Mouse (Mus musculus) lung, embryonic 14.5 days (tissue): ENCODE results near the gene Adgrl3. TPM values are rescaled to one million over a fixed set of nuclear protein-coding genes. Genes with fewer than 3 reads are reported as not detected.

ENCODE experiments used
- ATAC-seq: fragments of 200-750 bp; cut with Nextera tagmentation; 2 replicates; pipeline ENCODE4 v1.8.0; 2017; ENCODE audit warnings: mild to moderate bottlenecking, moderate TSS enrichment, moderate library complexity; ENCODE audit not compliant: insufficient read depth
- DNase-seq: peaks from one replicate; pipeline ENCODE4 v3.0.0-alpha.2; 2015
- H3K27ac ChIP-seq: fragments of 300-500 bp; sonication (generic); 2 replicates; pipeline ENCODE4 v1.5.1; 2014; ENCODE audit warnings: low read depth, mild to moderate bottlenecking, moderate library complexity
- H3K27me3 ChIP-seq: fragments of 300-500 bp; sonication (generic); 2 replicates; pipeline ENCODE4 v1.6.1; 2014; ENCODE audit warnings: low read length, control low read depth; ENCODE audit not compliant: insufficient read depth
- H3K36me3 ChIP-seq: fragments of 300-500 bp; sonication (generic); 2 replicates; pipeline ENCODE4 v1.6.1; 2014; ENCODE audit warnings: control low read depth; ENCODE audit not compliant: insufficient read depth
- H3K4me1 ChIP-seq: fragments of 300-500 bp; sonication (generic); 2 replicates; pipeline ENCODE4 v1.6.1; 2014; ENCODE audit warnings: antibody characterized with exemption, control low read depth; ENCODE audit not compliant: insufficient read depth
- H3K4me2 ChIP-seq: fragments of 300-500 bp; sonication (generic); 2 replicates; pipeline ENCODE4 v1.6.1; 2014; ENCODE audit warnings: mild to moderate bottlenecking
- H3K4me3 ChIP-seq: fragments of 300-500 bp; sonication (generic); 2 replicates; pipeline ENCODE4 v1.5.1; 2014; ENCODE audit warnings: low read depth, low read length
- H3K9ac ChIP-seq: fragments of 300-500 bp; sonication (generic); 2 replicates; pipeline ENCODE4 v1.6.1; 2014
- H3K9me3 ChIP-seq: fragments of 300-500 bp; sonication (generic); 2 replicates; pipeline ENCODE4 v1.6.1; 2016; ENCODE audit warnings: low read depth, low read length, control low read depth
- CTCF ChIP-seq: IDR thresholded peaks from 2 replicates; pipeline ENCODE4 v1.5.1; 2016; ENCODE audit warnings: antibody characterized with exemption, low read depth
- WGBS: fragments of 180-500 bp; shearing (Covaris S2); extraction: QIAGEN DNeasy Blood & Tissue Kit; methylation state at CpG from one replicate; pipeline ENCODE4 v1.1.7; 2014; 5-methylcytosine and 5-hydroxymethylcytosine counted together
- polyA plus RNA-seq: library from polyadenylated mRNA; unstranded; fragments of >200 nt; fragmentation: Nextera tagmentation; extraction: Ambion mirVana; gene quantifications from 2 replicates; pipeline ENCODE4 v1.2.1, GENCODE M21; 2014

Gene Adgrl3
- polyA plus RNA-seq, 1 experiment from 2014 or later, result 19.6 TPM

GRCm38 (mm10) chr5:81225486-81225885, 205.5 kb downstream of the Adgrl3 start:
- Histone ChIP-seq H3K4me3 (no peak overlapping the region), H3K4me1 (no peaks in the 10 kb centered on the region), H3K9ac (no peak overlapping the region), H3K36me3 (no peaks in the 10 kb centered on the region), H3K9me3 (no peaks in the 10 kb centered on the region), H3K27ac (no peak overlapping the region), H3K27me3 (no peaks in the 10 kb centered on the region), H3K4me2 (no peak overlapping the region)
- ATAC-seq (no peak), DNase-seq (no peak)
- 94% methylated on average over 2 of the region's 2 CpGs for WGBS
- no peak for TF ChIP-seq CTCF

DNA sequence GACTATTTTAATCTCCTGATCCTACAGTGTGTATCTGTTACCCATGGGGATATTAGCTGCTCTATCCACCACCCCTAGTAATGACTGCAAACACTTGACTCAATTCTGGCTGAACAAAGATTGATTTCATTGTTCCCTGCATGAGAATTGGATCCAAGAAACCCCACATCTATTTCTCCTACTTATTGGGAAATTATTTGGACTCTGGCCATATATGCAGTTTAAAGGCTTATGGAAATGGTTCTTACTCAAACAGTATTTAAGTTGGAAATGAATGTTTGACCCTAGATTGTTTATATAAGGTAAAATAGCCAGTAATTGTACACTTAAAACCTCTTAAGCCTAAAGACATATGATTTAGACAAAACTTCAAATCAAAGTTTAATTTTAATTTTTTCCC, 207.3 kb downstream of the Adgrl3 start:
- H3K4me3 ChIP-seq, result no peak overlapping the region
- H3K27ac ChIP-seq, result no peak overlapping the region
- ATAC-seq, result no peak
- no peak overlapping the region for H3K4me2 ChIP-seq
- no peaks in the 10 kb centered on the region for H3K9me3 ChIP-seq
- no peaks in the 10 kb centered on the region for H3K27me3 ChIP-seq
- no peak overlapping the region for H3K9ac ChIP-seq
- H3K36me3 ChIP-seq, result no peaks in the 10 kb centered on the region
- peak; percentile 52 for DNase-seq
- no peaks in the 10 kb centered on the region for H3K4me1 ChIP-seq
- no peak for TF ChIP-seq CTCF

- H3K9me3 ChIP-seq, result no peaks in the 10 kb centered on the region
- no peak for TF ChIP-seq CTCF
- DNase-seq, result no peak
- no peaks in the 10 kb centered on the region for H3K4me1 ChIP-seq
- no peaks in the 10 kb centered on the region for H3K27me3 ChIP-seq
- H3K4me3 ChIP-seq, result no peak overlapping the region
- H3K4me2 ChIP-seq, result no peak overlapping the region
- WGBS, result 45% methylated on average over 5 of the region's 5 CpGs
- H3K9ac ChIP-seq, result no peak overlapping the region
- no peak for ATAC-seq
- no peak overlapping the region for H3K27ac ChIP-seq
- no peaks in the 10 kb centered on the region for H3K36me3 ChIP-seq
These were observed 228.8 kb downstream of the Adgrl3 start for GRCm38 (mm10) chr5:81248724-81249123.

- Histone ChIP-seq H3K9ac (no peak overlapping the region), H3K4me3 (no peak overlapping the region), H3K27ac (no peak overlapping the region), H3K36me3 (no peaks in the 10 kb centered on the region), H3K4me1 (no peaks in the 10 kb centered on the region), H3K4me2 (no peak overlapping the region), H3K9me3 (no peaks in the 10 kb centered on the region), H3K27me3 (no peaks in the 10 kb centered on the region)
- TF ChIP-seq CTCF, result no peak
- ATAC-seq, result no peak
- WGBS, result 83% methylated on average over 3 of the region's 3 CpGs
- no peak for DNase-seq
These were observed 236.2 kb downstream of the Adgrl3 start for GRCm38 (mm10) chr5:81256091-81256490.

- TF ChIP-seq CTCF, result no peak
- ATAC-seq, result no peak
- 82% methylated on average over 3 of the region's 3 CpGs for WGBS
These were observed 249.8 kb downstream of the Adgrl3 start for GRCm38 (mm10) chr5:81269689-81270088.

GRCm38 (mm10) chr5:81275346-81276047, 255.6 kb downstream of the Adgrl3 start:
- TF ChIP-seq CTCF, result no peak
- Histone ChIP-seq H3K27ac (no peak overlapping the region), H3K4me3 (no peak overlapping the region), H3K4me2 (no peak overlapping the region), H3K4me1 (0 out of 2 replicates have a peak, but pooled peaks cover 3% of the 10 kb centered on the region), H3K27me3 (no peaks in the 10 kb centered on the region), H3K36me3 (no peaks in the 10 kb centered on the region), H3K9ac (no peak overlapping the region), H3K9me3 (no peaks in the 10 kb centered on the region)
- no peak for ATAC-seq
- no peak for DNase-seq
- WGBS, result 43% methylated on average over 6 of the region's 6 CpGs

More at GRCm38 (mm10) chr5:81269689-81270088, 249.8 kb downstream of the Adgrl3 start:
- Histone ChIP-seq H3K27me3 (no peaks in the 10 kb centered on the region), H3K9me3 (no peaks in the 10 kb centered on the region), H3K4me3 (no peak overlapping the region), H3K9ac (no peak overlapping the region), H3K4me2 (no peak overlapping the region), H3K27ac (no peak overlapping the region), H3K4me1 (no peaks in the 10 kb centered on the region), H3K36me3 (no peaks in the 10 kb centered on the region)
- DNase-seq, result no peak

- H3K36me3 ChIP-seq, result no peaks in the 10 kb centered on the region
- H3K9ac ChIP-seq, result no peak overlapping the region
- DNase-seq (peak; percentile 62), ATAC-seq (peak; percentile 70)
- H3K4me2 ChIP-seq, result no peak overlapping the region
- no peaks in the 10 kb centered on the region for H3K9me3 ChIP-seq
- no peak overlapping the region for H3K4me3 ChIP-seq
- WGBS, result 26% methylated on average over 2 of the region's 2 CpGs
- no peak overlapping the region for H3K27ac ChIP-seq
- H3K27me3 ChIP-seq, result no peaks in the 10 kb centered on the region
- TF ChIP-seq CTCF, result no peak
- H3K4me1 ChIP-seq, result 0 out of 2 replicates have a peak, but pooled peaks cover 3% of the 10 kb centered on the region
These were observed 259.3 kb downstream of the Adgrl3 start for GRCm38 (mm10) chr5:81279246-81279645.
